Mouse (Mus musculus): ENCODE measurements at regions not wholly inside any gene's neighbourhood (a gene's known extent, or its start where the extent isn't known, plus 50 kb on each side); places are given as distances from the start of the nearest gene placed in this dataset.

DNA sequence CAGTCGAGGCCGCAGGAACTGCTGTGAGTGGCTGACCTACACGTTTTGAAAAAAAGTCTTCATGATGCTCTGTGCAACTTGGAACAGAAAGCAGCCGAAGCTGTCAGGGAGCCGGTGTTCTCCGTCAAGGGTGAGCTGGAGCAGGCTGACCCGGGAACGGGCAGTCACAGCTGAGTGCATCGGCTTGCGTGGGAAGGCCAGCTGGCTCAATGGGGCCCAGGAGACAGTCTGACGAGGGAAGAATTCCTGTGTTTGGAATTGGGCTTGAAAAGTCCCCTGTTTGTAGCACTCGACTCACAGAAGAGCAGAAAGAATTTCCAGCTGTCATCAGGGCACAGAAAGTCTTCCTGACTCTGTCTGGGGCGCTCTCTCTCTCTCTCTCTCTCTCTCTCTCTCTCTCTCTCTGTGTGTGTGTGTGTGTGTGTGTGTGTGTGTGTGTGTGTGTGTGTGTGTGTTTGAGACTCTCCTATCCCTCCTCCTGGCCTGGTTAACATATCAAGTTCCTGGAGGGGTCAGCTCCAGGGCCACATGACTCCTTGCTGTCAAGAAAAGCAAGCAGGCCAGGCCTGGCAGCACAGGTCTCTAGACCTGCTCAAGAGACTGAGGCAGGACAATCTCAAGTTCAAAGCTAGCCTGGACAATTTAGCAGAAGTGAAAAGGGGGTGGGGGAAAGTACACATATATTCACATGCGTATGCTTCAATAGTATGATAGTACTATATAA is 163.6 kb downstream of the Zfp36l1 start:
- peak; percentile 66; the same call in 1 of the 2 replicates for TF ChIP-seq EP300 (IDR thresholded peaks at IDR 0.05)
- TF ChIP-seq CTCF (IDR thresholded peaks at IDR 0.05), result no peak

Measured in lung, postnatal 0 days (tissue).